Mouse (Mus musculus): ENCODE measurements around the gene Gatb.
"Not testable (repeated sequence)": the region's sequence is repeated elsewhere in the genome, so short reads cannot be mapped to it uniquely, and the experiment has no call there.

Gatb gene

GRCm38 (mm10) chr3:85573864-85574830 lies at the start of gene Gatb:
TSS of gene Gatb (plus strand) at chr3:85574119.
- peak; percentile 99 for DNase-seq (ENCODE audit: low read depth, low spot score)

- no peak for DNase-seq (ENCODE audit: low read depth, low spot score)
Measured at GRCm38 (mm10) chr3:85530601-85531161, 43.2 kb upstream of the Gatb start.

- no peak for DNase-seq (ENCODE audit: low read depth, low spot score)
Measured at GRCm38 (mm10) chr3:85532376-85532775, 41.5 kb upstream of the Gatb start.

- DNase-seq (ENCODE audit: low read depth, low spot score): no peak
Measured at GRCm38 (mm10) chr3:85535042-85535441, 38.9 kb upstream of the Gatb start.

GRCm38 (mm10) chr3:85535621-85536520 lies 38.0 kb upstream of the Gatb start:
- no peak for DNase-seq (ENCODE audit: low read depth, low spot score)

GRCm38 (mm10) chr3:85542765-85543164 lies 31.2 kb upstream of the Gatb start:
- DNase-seq (ENCODE audit: low read depth, low spot score): no peak

GRCm38 (mm10) chr3:85543652-85544051 lies 30.3 kb upstream of the Gatb start:
- peak; percentile 19 for DNase-seq (ENCODE audit: low read depth, low spot score)

GRCm38 (mm10) chr3:85550312-85550711 lies 23.6 kb upstream of the Gatb start:
- DNase-seq (ENCODE audit: low read depth, low spot score): no peak

GRCm38 (mm10) chr3:85551352-85551751 lies 22.6 kb upstream of the Gatb start:
- DNase-seq (ENCODE audit: low read depth, low spot score): no peak

- no peak for DNase-seq (ENCODE audit: low read depth, low spot score)
Measured at GRCm38 (mm10) chr3:85553731-85554277, 20.1 kb upstream of the Gatb start.

- no peak for DNase-seq (ENCODE audit: low read depth, low spot score)
Measured at GRCm38 (mm10) chr3:85564603-85565002, 9.3 kb upstream of the Gatb start.

GRCm38 (mm10) chr3:85571276-85571675 lies 2.6 kb upstream of the Gatb start:
- peak; percentile 57 for DNase-seq (ENCODE audit: low read depth, low spot score)

- DNase-seq (ENCODE audit: low read depth, low spot score): not testable (repeated sequence)
Measured at GRCm38 (mm10) chr3:85572502-85572901, 1.4 kb upstream of the Gatb start.

- DNase-seq (ENCODE audit: low read depth, low spot score): no peak
Measured at GRCm38 (mm10) chr3:85573216-85573863, 579 bp upstream of the Gatb start.

GRCm38 (mm10) chr3:85582726-85583125 lies 8.8 kb downstream of the Gatb start:
- DNase-seq (ENCODE audit: low read depth, low spot score): no peak

GRCm38 (mm10) chr3:85583194-85583593 lies 9.3 kb downstream of the Gatb start:
- no peak for DNase-seq (ENCODE audit: low read depth, low spot score)

GRCm38 (mm10) chr3:85584966-85585365 lies 11.0 kb downstream of the Gatb start:
- no peak for DNase-seq (ENCODE audit: low read depth, low spot score)

GRCm38 (mm10) chr3:85588701-85589100 lies 14.8 kb downstream of the Gatb start:
- no peak for DNase-seq (ENCODE audit: low read depth, low spot score)

- DNase-seq (ENCODE audit: low read depth, low spot score): no peak
Measured at GRCm38 (mm10) chr3:85590090-85590754, 16.3 kb downstream of the Gatb start.

- DNase-seq (ENCODE audit: low read depth, low spot score): no peak
Measured at GRCm38 (mm10) chr3:85592067-85592466, 18.1 kb downstream of the Gatb start.
